Mouse (Mus musculus) erythroblast, embryonic 14.5 days (primary cell): ENCODE data around the gene Chaf1b. TPM values are rescaled to one million over a fixed set of nuclear protein-coding genes. Genes with fewer than 3 reads are reported as not detected.

Experiments used
- H3K27me3 ChIP-seq: 2 replicates; pipeline ENCODE4 v1.6.1; 2012; ENCODE audit warnings: inconsistent platforms; ENCODE audit not compliant: control insufficient read depth
- H3K36me3 ChIP-seq: 2 replicates; pipeline ENCODE4 v1.6.1; 2012; ENCODE audit warnings: mild to moderate bottlenecking, inconsistent platforms; ENCODE audit not compliant: control insufficient read depth
- H3K4me1 ChIP-seq: 2 replicates; pipeline ENCODE4 v1.6.1; 2012; ENCODE audit warnings: inconsistent platforms; ENCODE audit not compliant: control insufficient read depth
- H3K4me3 ChIP-seq: replicated peaks from 2 replicates; pipeline ENCODE3; 2012; ENCODE audit warnings: moderate library complexity, mild to moderate bottlenecking, inconsistent platforms
- H3K9me3 ChIP-seq: 2 replicates; pipeline ENCODE4 v1.6.1; 2012; ENCODE audit warnings: low read length, inconsistent platforms, mixed read lengths; ENCODE audit not compliant: control insufficient read depth
- GATA1 ChIP-seq: IDR thresholded peaks from 2 replicates; pipeline ENCODE4 v1.6.1; 2012; ENCODE audit warnings: low read length, inconsistent platforms, mixed read lengths
- TAL1 ChIP-seq: IDR thresholded peaks from 3 replicates; pipeline ENCODE4 v1.6.1; 2012; ENCODE audit warnings: low read length, inconsistent platforms, mixed read lengths
- polyA plus RNA-seq: library from polyadenylated mRNA; stranded (reverse); fragments of >175 nt; gene quantifications from 2 replicates; pipeline ENCODE4 v1.2.3, GENCODE M21; 2012

Chaf1b gene
- polyA plus RNA-seq, 1 experiment: 19.8 TPM

GRCm38 (mm10) chr16:93939961-93940360, 56.3 kb downstream of the Chaf1b start:
- Histone ChIP-seq H3K4me1 (peaks cover 4% of the 10 kb centered on the region), H3K36me3 (no peaks in the 10 kb centered on the region), H3K9me3 (no peaks in the 10 kb centered on the region), H3K4me3 (no peak overlapping the region), H3K27me3 (peaks cover 4% of the 10 kb centered on the region)
- TF ChIP-seq TAL1: no peak
- no peak for TF ChIP-seq GATA1

GRCm38 (mm10) chr16:93941781-93942567, 58.3 kb downstream of the Chaf1b start:
- Histone ChIP-seq H3K4me3 (no peak overlapping the region), H3K4me1 (peaks cover 4% of the 10 kb centered on the region), H3K27me3 (no peaks in the 10 kb centered on the region; the same call in 1 of the 2 replicates), H3K36me3 (no peaks in the 10 kb centered on the region), H3K9me3 (no peaks in the 10 kb centered on the region)
- no peak for TF ChIP-seq GATA1
- no peak for TF ChIP-seq TAL1

GRCm38 (mm10) chr16:93942796-93943502, 59.2 kb downstream of the Chaf1b start:
- Histone ChIP-seq H3K36me3 (no peaks in the 10 kb centered on the region), H3K27me3 (no peaks in the 10 kb centered on the region), H3K4me1 (peaks cover 4% of the 10 kb centered on the region), H3K4me3 (no peak overlapping the region), H3K9me3 (no peaks in the 10 kb centered on the region)
- TF ChIP-seq TAL1: no peak
- no peak for TF ChIP-seq GATA1

GRCm38 (mm10) chr16:93944301-93944700, 60.6 kb downstream of the Chaf1b start:
- H3K4me3 ChIP-seq: no peak overlapping the region
- no peaks in the 10 kb centered on the region for H3K36me3 ChIP-seq
- TF ChIP-seq GATA1 (no peak), TAL1 (no peak)
- H3K9me3 ChIP-seq: no peaks in the 10 kb centered on the region
- H3K27me3 ChIP-seq: peaks cover 1% of the 10 kb centered on the region; the same call in 1 of the 2 replicates
- H3K4me1 ChIP-seq: no peaks in the 10 kb centered on the region

- H3K9me3 ChIP-seq: no peaks in the 10 kb centered on the region
- TF ChIP-seq GATA1 (no peak), TAL1 (no peak)
- no peaks in the 10 kb centered on the region for H3K4me1 ChIP-seq
- no peaks in the 10 kb centered on the region for H3K36me3 ChIP-seq
- no peak overlapping the region for H3K4me3 ChIP-seq
- peaks cover 4% of the 10 kb centered on the region; the same call in 1 of the 2 replicates for H3K27me3 ChIP-seq
These were observed 63.7 kb downstream of the Chaf1b start for GRCm38 (mm10) chr16:93947396-93947795.

Other genes starting within 250 kb of the Chaf1b start
- gene Cbr3, start 200.7 kb upstream of the Chaf1b start, polyA plus RNA-seq: not detected in 2 replicates
- 2.8 and 3.1 TPM in 2 replicates for gene Dop1b, start 172.0 kb upstream of the Chaf1b start, polyA plus RNA-seq
- gene Morc3, start 51.8 kb upstream of the Chaf1b start, polyA plus RNA-seq: 0.24 and 1.2 TPM in 2 replicates
- 0.04 TPM in 1 of 2 replicates, not detected in the other for gene Cldn14, start 124.9 kb downstream of the Chaf1b start, polyA plus RNA-seq
- gene Sim2, start 201.0 kb downstream of the Chaf1b start, polyA plus RNA-seq: not detected in 2 replicates